Mouse (Mus musculus) hematopoietic stem cell, adult 5-6 weeks (primary cell): ENCODE measurements around the gene Adgrl3. TPM values are rescaled to one million over a fixed set of nuclear protein-coding genes. Genes with fewer than 3 reads are reported as not detected.

ENCODE experiments used
- ATAC-seq, 2 experiments: fragments of 125-278 bp in 1 of 2; replicated peaks in 1 of 2; 2 replicates each; pipeline ENCODE4 v1.8.0; 2016 to 2017; ENCODE audit warnings: inconsistent platforms in 2 of 2, mild to moderate bottlenecking in 2 of 2, moderate number of reproducible peaks in 2 of 2, low read depth in 1 of 2, moderate TSS enrichment in 1 of 2; ENCODE audit not compliant: low FRiP score in 2 of 2, poor library complexity in 2 of 2, severe bottlenecking in 2 of 2, insufficient read depth in 1 of 2, low TSS enrichment in 1 of 2
- total RNA-seq: library from RNA; stranded (forward); fragments of 172-1452, 232-1000 nt; gene quantifications from 2 replicates; pipeline ENCODE4 v1.2.3, GENCODE M21; 2017

Adgrl3 gene
- total RNA-seq, 1 experiment from 2014 or later, result not detected

DNA sequence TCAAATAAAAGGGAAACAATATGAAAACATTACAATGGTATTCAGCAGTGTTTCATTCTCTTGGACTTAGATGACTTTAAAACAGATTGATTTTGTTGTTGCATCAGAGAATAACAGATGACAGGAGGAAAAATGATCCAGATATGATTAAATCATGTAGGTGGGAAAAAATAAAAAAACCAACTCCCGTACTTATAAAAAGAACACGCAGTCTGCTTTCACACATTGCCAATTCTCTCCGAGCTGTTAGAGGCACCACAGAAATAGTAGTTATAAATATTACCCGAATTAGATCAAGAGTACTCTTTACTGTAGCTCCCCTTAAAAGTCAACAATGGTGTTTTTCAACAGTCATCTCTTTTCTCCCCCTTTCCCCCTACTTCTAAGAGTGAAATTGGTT is 302.1 kb downstream of the Adgrl3 start:
- ATAC-seq, result no peak

DNA sequence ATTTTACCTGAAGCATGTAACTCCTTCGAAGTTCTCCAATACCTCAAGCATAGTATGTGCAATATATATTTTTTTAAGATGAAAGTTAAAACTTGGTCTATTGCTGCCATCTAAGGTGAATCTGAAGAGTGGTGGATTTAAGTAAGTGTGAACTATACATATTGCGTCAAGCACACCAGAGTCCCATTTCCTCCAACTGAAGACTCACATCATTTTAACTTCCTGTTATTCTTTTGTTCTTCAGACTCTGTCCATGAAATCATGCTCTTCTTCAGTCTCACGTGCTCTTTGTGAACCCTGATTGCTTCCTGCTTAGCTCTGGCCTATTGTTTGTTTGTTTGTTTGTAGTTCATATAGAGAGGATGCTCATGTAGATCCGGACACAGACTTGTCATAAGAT is 307.0 kb downstream of the Adgrl3 start:
- no peak for ATAC-seq

DNA sequence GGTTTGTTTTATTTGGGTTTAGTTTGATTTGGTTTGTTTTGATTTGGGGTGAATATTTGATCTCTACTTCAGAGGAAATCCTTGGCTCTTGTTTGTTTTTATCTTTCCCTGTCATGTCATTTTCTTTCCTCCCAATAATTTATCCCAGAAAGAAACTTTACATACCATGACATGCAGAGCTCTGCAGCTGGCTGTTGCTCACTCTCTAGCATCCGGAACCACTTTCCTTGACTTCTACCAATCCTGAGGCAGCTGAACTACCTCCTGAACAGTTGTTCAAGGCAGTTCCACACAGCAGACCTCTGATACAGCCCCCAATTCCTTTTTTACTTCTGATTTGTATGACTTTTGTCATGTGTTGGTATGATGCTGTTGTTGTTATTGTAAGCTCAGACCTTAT is 307.5 kb downstream of the Adgrl3 start:
- ATAC-seq, result no peak

DNA sequence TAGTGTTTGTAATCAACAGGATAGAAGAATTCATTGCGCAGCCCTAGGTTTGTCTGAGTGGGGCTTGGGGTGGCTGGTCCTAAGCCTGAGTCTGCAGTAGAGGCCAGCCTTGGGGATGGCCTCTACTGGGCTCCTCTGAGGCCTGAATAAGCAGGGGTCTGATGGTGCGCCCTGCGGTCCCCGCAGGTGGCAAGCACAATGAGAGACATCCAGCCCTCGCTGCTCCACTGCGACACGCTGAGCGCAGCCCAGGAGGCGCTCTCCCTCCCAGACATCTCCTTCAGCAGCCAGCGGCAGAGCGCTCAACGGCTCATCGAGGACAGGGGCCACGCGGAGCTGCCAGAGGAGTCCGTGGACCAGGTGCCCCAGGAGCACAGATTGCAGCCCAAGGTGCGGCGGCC is 309.6 kb downstream of the Adgrl3 start:
- ATAC-seq, result no peak

DNA sequence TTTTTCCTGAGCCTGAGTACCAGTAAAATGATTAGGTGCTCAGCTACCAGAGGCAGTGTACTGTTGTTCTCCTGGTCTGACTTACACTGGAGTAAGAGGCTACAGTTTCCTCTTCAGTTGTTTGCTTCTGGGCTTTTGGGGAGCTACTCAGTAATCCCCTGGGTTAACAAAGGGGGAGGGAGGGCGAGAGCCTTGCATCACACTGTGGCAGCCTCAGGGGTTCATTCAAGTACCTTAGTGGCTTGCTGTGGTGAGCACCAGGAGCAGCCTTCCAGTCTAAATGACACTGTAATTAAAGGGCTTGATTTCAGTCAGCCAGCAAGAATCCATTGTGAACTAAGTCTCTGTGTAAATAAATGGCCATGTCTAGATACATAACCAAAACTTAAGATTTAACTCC is 324.4 kb downstream of the Adgrl3 start:
- ATAC-seq, result no peak

DNA sequence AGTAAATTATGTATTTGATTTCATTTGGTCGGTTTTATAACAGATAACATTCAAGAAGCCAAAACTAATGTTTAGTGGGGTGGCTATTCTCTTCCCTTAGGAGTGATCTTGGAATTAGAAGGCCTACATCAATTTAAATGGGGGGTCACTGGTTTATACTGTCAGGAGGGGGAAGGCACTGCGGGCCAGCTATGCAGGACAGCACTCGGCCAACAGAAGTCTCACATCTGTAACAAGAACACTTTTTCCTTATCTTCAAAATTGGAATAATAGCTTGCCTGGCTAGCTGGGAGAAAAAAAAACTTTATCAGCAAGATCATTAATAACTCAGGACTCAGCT is 325.1 kb downstream of the Adgrl3 start:
- no peak for ATAC-seq

DNA sequence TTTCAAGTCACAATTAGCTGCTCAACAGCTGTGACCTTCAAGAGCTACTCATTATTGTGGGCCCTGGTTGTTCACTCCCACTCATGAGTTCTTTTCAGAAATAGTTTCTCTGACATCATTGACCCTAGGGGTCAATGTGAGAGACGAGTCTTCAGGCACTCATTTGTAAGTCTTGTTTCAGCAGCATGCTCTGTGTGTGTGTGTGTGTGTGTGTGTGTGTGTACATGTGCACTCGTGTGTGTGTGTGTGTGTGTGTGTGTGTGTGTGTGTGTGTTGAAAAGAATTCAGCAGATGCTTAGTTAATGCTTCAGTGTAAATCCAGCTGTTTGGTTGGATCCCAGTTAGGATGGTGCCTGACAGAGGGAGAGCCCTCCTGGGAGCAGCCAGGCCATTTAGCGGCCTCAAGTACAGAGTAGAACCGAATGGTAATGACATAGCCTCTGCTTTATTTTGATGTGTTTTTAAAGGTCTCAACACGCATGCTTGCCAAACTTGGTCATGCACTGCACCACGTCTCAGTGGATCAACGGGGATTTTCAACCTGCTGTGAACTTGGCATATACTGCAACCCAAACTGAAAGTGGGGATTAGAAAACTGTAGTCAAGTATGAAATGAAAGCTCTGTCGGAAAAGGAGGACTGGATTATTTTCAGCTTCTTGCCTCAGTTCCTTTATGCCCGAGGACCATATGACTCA is 325.6 kb downstream of the Adgrl3 start:
- no peak for ATAC-seq

DNA sequence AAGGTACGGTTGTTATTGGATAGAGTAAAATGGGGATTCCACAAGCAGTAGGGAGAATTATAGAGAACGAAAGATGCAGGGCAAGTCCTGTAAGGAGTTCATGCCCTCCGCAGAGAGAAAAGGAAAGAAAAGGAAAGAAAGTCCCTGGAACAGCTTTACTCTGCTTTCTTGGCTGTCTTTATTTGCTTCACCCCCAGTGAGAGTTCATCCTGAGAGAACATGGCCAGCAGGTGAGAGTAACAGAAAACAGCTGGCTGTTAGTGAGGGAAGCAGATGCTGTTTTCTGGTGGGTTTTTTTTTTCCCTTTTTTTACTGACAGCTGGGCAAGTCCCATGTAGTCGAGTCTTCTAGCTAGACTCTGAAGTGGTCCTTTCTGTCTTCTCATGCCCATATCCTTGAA is 327.6 kb downstream of the Adgrl3 start:
- no peak for ATAC-seq

DNA sequence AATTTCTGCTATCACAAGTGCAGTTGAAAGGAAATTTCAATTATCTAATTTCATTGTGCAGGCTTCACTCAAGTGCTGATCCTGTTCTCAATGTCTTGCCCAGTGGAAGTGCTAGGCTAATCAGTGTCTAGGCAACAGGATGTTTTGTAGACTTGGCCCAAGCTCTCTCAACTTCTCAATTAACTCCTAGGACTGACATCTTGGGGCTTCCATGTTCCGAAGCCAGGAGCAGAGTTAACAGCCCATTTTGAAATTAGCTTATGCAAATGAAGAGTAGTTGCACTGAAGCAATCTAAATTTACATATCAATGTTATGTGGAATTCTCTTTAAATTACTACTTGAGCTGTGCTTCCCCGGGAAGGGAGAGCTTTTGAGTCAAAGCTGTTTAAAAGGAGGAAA is 339.6 kb downstream of the Adgrl3 start:
- no peak for ATAC-seq

DNA sequence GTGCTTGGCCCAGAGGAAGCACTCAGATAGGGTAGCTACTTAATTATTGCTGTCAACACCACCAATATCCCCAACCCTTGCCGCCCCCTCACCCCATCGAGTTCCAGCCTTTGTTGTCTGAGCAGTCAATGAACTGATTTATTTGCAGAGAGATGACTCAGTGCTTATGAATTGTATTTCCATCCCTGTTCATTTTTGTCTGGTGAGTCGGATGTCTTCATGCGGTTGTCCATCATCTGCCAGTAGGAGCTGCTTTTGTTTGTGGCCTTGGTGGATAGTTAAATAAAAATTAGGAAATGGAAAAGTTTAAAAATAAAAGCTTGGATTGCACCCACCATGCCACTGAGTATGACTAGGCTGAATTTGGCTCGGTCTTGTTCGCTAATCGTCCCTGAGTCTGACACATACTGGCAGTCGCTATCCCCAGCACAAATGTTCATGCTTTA is 344.3 kb downstream of the Adgrl3 start:
- ATAC-seq, result no peak

DNA sequence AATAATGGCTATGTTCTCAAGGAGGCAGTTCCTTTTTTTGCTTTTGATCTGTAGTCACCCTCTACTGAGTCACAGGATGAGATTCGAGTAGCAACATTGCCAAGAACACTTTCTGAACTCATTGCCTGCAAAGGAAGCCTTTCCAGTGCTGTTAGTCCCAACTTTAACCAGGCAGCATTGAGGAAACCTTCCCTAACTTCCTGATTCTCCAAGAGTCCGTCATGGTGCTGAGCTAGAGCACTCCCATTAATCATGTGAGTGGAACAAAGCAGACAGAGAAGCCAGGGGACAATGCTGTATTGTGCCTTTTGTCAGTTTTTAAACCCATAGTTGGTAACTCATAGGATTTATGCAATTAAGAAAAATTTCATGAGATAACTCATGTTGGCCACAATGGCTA is 345.3 kb downstream of the Adgrl3 start:
- no peak for ATAC-seq

DNA sequence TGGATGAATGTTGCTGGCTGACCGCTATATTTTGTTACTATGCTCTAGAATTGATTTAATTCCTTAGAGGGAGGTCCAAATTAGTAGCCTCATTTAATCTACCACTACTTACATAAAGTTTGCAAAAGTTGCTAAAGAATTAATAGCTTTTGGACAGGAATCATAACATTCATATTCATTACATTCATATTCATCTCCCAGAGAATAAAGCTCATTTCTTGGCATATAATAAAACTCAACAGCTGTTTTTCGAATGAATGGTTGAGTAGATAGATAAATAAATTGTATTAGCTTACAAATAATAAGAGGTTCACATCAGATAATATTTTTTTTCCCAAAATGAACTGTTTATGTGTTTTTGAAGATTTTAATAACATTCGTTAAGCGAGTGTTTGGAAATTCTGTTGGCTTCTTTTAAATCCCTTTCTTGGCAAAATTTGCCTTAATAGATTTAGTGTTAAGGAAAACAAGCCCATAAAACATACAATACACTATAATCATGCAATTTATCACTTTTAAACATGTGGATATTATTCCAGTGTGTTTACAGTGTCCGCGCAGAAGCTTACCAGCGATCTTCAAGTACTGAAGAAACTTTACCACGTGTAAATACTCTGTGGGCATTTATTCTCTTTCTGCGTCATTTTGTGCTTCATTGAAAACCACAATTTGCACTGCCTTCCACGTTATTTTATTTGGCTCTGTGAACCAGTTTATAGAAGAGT is 350.4 kb downstream of the Adgrl3 start:
- ATAC-seq, result no peak

DNA sequence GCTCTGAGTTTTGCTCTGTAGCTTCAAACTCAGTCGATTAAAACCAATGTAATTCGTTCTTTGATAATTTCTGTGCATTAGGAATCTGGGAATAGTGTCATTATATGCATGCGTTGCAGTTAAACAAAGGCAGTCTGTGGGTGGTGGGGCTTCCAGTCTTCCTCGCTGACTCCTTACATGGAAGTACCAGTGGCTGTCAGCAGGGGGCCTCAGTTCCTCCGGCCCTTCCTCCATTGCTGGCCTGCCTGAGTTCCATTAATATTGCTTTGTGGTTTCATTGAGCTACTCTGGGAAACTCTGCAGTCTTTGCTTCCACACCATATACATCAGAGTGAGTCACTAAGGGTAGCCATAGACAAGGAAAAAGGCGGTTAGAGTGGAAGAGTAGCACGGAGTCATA is 356.1 kb downstream of the Adgrl3 start:
- no peak for ATAC-seq

DNA sequence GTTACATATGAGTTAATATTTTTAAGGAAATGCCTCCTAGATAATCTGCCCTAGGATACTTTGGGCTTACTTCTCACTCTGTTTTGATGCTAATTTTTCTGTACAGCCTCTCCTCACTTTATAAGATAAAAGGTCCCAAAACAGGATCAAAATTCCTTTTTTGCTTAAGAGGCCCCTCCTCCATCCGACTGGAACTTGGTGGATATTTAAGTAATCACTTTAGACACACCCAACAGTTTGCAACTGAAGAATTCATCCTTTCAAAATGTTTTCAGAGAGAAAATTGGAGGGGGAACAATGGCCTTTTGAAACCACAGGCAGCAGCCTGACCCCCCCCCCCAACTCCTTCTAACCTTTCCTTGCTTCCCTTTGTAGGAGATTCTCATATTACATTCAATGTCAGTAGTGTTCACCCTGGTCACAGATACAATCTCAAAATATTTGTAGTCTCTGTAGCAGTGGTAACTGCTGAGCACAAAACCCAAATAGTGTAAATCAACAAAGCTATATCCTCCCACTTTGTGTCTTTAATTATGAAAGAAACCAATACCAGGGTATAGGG is 385.7 kb downstream of the Adgrl3 start:
- ATAC-seq, result no peak

DNA sequence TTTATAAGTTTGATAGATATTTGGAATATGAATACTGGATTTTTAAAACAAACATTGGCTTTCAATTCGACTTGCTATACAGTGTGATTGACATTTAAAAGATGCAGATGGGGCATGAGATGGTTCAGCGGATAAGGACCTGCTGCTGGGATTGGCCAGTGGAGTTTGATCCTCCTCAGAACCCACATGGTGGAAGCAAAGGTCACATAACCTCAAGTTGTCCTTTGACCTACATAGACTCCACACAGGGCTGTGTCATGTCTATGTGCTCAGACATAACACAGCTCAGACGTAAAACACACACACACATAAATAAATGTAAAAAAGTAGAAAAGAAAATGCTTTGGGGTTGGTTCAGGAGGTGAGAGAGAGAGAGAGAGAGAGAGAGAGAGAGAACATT is 397.4 kb downstream of the Adgrl3 start:
- ATAC-seq, result no peak

DNA sequence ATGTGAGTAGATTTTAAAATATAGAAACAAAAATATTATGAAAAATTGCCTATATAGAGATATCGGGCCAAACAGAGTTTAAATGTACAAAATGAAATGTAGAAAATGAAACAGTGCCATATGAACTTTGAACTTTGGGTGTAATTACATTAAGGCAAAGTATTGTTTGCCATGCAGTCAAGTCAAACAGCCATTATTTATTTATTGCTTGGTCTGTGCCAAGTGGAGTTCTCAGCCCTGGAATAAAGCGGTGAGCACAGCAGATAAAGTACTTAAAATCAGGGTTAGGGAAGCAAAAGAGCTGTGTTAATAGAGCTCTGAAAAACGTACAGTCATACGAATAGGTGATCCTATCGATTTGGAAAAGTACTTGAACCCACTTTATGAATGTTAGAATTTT is 407.5 kb downstream of the Adgrl3 start:
- no peak for ATAC-seq

DNA sequence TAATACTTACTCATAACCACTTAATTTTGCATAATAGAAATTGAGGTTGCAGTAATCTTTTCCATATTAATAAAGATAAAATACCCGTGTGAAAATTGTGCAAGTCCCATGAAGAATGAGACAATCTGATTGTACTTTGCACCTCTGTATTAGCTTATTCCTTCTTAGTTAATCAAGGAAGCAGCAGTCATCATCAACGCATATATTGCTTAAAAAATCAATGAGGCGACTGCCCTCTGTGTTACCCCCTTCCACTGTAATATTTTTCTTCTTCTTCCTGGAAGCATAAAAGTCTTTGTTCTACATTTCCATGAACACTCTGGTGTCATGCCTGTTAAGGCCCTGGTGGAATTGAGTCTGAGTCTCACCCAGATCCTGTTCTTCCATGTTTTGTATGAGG is 416.4 kb downstream of the Adgrl3 start:
- ATAC-seq, result no peak

DNA sequence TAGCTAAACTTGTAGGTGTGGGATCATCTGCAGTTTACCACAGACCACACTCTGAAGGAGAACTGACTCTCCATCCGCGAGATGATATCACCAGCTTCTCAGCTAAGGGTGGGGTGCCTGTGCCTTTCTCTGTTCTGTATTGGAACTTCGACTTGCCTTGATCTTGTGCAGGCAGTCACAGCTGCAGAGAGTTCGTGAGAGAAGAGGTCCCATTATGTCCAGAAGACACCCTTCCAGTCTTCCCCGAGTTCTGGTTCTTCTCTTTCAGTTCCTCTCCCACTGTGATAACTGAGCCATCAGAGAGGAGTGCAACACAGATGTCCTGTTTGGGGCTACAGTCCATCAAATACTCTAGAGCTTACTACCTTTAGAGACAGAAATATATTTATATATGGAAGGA is 422.2 kb downstream of the Adgrl3 start:
- no peak for ATAC-seq

DNA sequence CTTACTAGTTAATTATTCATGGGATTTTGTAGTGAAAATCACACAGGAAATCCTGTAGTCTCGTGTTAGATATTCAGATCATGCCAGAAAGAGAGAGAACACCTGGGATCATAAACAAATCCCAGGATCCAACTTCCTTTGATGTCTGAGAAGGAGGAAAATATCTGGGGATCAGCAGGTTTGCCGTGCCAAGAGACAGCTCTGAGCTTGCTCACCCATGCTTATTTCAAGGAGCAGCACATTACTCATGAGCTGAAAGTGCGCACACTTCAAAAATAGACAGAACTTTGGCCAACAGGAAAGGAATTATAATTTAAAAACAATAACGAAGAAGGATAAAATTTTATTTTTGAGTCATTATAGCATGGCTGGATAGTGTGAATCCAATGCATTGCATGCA is 446.0 kb downstream of the Adgrl3 start:
- no peak for ATAC-seq
